Mouse (Mus musculus): ENCODE results near the gene Fam205a1.
"Not testable (repeated sequence)": the region's sequence is repeated elsewhere in the genome, so short reads cannot be mapped to it uniquely, and the experiment has no call there.

The Fam205a1 gene

GRCm38 (mm10) chr4:42853788-42854187 is at the start of gene Fam205a1:
Gene Fam205a1, minus strand, starts transcription at chr4:42853888.
- not testable (repeated sequence) for DNase-seq

GRCm38 (mm10) chr4:42902730-42903129 is 49.0 kb upstream of the Fam205a1 start:
- DNase-seq: no peak

- DNase-seq: peak; percentile 40
Observed at GRCm38 (mm10) chr4:42902174-42902573, 48.5 kb upstream of the Fam205a1 start.

DNA sequence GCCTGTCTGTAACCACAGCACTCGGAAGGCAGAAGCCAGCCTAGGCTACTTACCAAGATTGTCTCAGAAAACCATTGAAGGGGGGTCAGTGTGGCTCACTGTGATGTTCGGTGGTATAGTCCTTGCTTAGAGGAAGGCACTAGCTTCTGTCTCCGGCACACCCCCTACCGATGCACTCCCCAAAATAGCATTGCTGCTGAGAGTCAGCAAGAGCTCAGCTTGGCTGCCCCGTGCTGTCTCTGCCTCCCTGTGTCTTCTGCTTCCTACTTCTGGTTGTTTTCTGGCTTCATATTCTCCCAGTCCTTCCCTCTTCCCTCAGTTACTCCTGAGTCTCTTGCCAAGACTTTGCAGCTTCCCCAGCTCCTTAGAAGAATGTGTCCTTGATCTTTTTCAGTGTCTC is 47.2 kb upstream of the Fam205a1 start:
- DNase-seq: no peak

- no peak for DNase-seq
Observed at GRCm38 (mm10) chr4:42898914-42899313, 45.2 kb upstream of the Fam205a1 start.

DNA sequence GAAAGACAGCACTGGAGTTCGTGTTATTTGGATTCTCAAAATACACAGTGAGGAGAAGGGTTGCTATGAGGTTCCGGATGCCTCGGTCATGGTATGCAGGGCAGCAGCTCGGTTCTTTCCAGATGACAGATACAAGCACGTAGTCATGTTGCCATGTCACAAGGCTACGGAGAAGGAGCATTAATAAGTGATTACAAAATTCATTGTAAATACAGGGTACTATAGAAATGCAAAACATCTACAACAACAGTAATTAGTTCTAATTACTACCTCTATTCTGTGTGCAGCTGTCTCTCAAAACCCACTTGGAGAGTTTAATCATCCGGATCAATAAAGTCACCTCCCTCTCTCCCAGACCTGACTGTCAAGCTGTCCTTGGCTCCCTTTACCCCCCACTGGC is 41.4 kb upstream of the Fam205a1 start:
- DNase-seq: no peak

DNA sequence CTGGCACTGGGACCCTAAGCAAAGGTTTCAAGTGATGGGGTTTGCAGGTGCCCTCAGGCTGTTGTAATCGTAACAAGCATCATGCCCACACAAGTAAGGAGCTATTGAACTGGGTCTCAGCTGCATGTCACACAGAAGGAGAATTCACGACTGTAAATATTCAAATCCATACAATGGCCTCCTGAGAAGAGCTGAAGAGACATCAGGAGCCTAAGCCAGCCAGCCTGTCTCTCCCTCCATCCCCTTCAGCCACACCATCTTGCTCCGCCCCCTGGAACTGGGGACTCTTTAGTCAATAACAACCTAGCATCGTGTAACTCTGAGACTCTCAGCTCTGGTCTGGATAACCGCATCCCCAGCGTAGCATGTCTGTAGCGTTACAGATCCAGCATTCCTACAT is 37.5 kb upstream of the Fam205a1 start:
- DNase-seq: no peak

DNA sequence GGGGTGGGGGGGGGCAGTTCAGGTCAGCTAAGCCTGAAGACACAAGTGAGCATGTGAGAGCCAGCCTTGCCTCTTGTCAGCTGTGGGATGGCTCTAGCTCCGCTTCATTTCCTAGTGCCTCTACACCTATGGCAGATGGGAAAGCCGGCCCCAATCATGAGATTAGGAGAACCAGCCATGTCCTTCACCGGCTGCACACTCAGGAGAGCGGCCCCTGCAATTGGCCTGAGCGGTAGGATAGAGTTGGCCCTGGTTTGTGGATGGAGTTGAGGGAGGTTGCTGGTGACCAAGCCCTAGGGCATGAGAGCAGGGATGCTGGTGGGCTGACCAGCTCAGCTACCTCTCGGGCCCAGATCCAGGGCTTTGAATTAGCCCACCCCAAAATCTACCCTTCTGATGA is 35.1 kb upstream of the Fam205a1 start:
- no peak for DNase-seq

- DNase-seq: no peak
Observed at GRCm38 (mm10) chr4:42886926-42887325, 33.2 kb upstream of the Fam205a1 start.

DNA sequence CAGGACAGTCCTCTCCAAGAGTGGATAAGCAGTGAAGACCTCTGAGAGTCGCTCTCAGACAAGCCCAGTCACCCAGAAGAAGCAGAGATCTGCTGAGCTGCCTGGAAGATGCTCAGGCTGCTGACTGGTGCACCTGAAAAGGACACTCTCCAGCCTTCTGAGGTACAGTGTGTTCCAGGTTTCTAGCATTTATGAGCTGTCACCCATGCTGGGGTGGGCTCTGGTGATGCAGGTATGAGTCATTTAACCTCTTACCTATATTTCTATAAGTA is 26.9 kb upstream of the Fam205a1 start:
- DNase-seq: no peak

DNA sequence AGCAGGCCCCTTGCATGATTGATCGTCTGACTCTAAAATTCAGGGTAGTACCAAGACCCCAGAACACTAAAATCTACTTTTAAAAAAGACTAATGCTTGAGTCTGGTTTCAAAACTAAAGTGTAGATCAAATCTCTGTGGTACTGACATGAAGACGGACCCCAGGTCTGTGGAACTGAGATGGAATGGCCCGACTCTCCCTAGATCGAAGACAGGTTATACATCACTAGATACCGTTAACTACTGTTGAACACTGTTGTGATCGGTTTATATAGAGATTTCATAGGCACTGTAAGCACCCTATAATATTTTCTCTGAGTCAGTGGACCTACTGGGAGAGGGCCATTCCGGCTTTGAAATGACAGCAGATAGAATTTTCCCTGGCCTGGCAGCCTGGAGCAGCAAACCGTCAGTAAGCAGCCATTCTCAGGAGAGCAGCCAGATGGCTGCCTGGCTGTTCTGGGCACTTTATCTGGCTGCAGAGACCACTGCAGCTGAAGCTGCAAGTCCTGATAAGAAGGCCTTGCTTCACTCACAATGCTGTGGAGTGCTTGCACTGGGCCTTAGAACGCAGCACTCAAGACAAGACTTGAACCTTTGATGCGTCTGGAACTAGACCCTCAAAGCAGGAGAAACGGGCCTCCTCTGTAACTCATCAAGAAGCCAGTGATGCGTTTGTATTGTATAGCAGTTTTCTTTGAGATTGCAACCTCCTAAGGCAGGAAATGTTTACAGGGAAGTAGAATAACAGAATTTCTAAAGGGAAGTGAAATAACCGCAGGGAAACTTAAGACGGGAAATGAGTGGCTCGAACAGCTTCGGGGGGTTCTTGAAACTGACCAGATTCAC is 26.4 kb upstream of the Fam205a1 start:
- no peak for DNase-seq

- no peak for DNase-seq
Observed at GRCm38 (mm10) chr4:42877657-42878056, 24.0 kb upstream of the Fam205a1 start.

DNA sequence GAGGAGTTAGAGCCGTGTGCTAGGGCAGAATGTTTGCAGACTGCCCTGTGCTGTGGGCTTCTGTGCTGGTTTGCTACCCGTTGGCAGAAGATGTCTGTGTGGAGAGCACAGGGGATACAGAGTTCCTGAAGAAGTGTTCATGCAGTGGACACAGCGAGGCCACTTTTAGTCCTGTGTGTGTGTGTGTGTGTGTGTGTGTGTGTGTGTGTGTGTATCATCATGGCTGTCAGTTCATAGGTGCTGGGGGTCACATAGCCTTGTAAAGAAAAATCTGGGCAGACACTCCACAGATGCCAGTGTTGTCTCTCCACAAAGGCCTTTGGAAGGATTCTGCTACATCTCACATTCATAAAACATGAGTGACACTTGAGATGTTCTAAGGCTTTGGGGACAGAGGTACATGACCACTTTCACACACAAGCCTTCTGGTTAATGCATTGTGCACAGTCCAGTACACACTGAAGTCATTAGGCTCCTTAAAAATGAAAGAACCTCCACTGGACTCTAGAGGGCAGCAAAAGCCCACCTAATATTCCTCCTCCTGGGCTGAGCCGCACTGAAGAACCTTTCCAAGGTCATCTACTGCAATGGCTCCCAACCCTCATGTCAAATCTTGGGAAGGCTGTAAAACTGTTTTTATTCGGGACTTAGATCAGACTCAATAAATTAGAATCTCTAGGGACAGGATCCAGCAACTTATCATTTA is 23.1 kb upstream of the Fam205a1 start:
- peak; percentile 82 for DNase-seq

- DNase-seq: no peak
Observed at GRCm38 (mm10) chr4:42874134-42874533, 20.4 kb upstream of the Fam205a1 start, which contains the start of gene Fam205c. Gene Fam205c, minus strand, starts transcription at chr4:42874234.

DNA sequence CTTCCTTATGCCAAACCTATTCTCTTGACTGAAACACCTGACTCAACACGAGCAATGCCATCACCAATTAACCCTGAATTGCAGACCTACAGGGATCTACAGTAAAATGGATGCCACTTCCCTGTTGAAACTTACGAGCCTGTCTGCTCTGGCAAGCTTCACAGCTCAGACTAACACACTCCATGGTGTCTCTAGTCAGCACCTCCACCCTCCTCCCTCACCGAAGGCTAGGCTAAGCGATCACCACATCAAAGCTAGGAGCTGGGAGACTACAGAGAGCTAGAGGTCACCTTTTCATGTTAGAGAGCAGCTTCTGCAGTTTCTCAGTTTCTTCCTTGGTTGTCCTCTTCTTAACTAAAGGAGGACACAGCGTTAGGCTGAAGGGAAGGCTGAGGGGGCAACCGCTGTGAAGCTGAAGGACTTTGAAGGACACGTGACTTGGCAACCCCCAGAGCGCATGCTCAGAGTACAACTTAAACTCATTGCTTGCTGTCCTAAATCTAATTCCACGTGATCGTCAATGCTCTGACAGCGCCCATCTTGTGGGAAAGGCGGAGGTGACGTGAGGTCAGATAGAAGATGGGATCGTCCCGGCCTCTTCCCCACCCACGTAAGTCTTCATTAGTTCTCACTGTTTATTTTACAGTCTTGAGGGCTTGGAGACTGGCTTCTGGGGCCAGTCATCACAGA is 19.2 kb upstream of the Fam205a1 start:
- no peak for DNase-seq

DNA sequence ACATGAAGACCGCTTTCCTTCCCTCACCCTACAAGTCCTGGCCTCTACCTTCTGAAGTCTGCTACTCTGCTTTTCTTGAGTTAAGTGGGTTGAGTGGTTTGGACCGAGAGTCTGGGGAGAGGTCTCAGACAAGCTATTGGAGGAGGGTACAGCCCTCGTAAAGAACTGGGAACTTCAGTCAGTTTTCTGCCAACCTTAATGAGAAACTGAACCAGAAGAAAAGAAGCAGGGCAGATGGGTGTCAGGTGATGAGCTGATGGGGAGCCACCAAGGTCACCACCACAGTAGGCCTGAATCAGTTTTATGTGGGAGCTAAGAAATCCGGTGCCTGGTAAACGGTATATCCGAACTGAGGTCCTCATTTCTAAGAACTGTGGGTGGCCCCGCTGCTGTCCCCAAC is 18.5 kb upstream of the Fam205a1 start:
- no peak for DNase-seq

- DNase-seq: no peak
Observed at GRCm38 (mm10) chr4:42870748-42871147, 17.1 kb upstream of the Fam205a1 start.

- no peak for DNase-seq
Observed at GRCm38 (mm10) chr4:42868193-42868592, 14.5 kb upstream of the Fam205a1 start.

DNA sequence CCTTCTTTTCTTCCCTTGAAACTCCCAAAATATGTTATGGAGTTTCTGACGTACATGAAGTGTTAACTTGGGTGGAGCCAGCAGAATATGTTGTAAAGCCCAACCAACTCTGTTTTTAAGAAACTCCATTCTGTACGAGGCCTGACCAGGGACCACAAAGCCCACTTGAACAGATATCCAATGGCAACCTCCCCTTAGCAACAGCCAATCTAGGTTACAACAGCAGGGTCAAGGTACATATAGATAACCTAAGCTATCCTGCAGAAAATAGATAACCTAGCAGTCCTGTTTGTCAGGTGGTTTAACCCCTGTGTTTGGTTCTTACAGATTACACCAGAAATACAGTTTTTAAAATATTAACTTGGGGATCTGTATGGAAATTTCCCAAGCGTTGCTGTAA is 13.7 kb upstream of the Fam205a1 start:
- DNase-seq: no peak

- not testable (repeated sequence) for DNase-seq
Observed at GRCm38 (mm10) chr4:42863487-42863886, 9.8 kb upstream of the Fam205a1 start.

DNA sequence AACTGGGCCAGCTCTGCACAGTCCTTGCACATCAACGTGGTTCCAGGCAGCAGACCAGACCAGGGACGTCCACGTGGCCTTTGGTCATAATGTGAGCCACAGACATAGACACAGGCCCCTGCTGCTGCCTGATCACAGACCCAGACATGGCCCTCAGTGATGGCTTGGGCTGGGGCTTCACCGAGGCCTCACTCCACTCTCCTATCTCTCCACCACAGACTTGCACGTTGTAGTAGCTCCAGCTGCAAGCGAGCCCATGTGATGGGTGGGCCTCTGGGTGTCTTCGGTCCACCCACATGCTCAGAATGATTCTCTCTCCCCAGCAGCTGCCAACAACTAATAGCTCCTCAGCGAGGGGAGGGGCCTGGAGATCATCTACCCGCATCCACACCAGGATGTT is 6.8 kb upstream of the Fam205a1 start:
- DNase-seq: not testable (repeated sequence)

GRCm38 (mm10) chr4:42856671-42857070 is 3.0 kb upstream of the Fam205a1 start, which contains the start of gene Gm12394:
Gene Gm12394, minus strand, starts transcription at chr4:42856771.
- not testable (repeated sequence) for DNase-seq
